Comparison of ENCODE assay signal across 15 mouse cellular contexts in the genomic region with DNA sequence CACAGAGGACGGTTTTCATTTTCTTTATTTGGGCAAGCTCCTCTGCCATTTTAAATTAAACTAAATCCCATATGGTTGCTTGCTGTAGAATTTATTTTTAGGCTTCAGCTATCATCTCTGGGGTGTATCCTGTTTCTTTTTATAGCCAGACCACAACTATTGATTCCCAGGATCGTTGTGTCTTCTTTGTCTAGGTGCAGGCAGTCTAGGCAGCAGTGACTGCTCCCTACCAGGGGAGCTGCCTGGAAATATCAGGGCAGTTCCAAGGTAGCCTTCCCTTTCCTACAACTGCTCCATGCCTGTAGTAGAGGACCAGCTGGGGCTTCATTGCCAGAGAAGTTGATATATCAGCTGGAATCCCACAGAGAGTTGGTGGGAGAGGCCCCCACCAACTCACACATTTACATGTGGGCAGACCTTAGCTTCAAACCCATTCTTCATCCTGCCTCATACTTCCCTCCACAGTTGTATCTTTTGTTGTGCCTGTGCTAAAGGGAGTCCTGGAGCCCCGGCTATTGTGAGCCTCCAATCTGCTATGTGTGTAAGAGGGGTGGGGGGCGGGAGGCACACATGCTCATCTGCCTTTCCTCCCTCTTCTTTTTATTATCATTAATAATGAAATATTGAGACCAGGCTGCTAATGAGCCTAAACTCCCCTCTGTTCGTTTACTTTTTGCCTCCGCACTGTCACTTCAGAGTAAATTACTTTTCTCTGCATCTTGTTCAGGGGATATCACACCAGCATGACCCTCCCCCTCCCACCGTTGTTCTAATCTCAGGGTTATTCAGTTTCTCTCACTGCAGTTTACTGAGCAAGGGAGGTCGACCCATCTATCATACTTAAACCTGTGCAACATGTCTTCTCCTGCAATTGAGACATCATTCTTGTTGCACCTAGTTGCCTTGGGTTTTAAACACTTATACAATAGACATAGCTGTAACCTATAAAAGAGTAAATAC.
DNase-seq lines count a peak whose midpoint lies in the region; ATAC-seq lines count a peak whose summit lies in the region.
"Had no signal": no experiment of that assay in that cellular context is flagged by ENCODE, and none has a peak within 500 bp of the region (broad histone marks: within the 10 kb centered on the region; RNA-seq: fewer than 3 reads in every experiment).

No protein-coding gene starts in this region.

- no peaks in the 10 kb centered on the region for H3K9me3 ChIP-seq in forebrain, embryonic 10.5 days
- no peaks in the 10 kb centered on the region for H3K9me3 ChIP-seq in hindbrain, embryonic 12.5 days (replicated peaks)
- H3K9me3 ChIP-seq in neural tube, embryonic 14.5 days (ENCODE audit: control insufficient read depth, low read length), result no peaks in the 10 kb centered on the region
- H3K9me3 ChIP-seq: embryonic facial prominence, embryonic 15.5 days; heart, embryonic 15.5 days; liver, embryonic 13.5 days had no signal

- H3K4me1 ChIP-seq in forebrain, embryonic 10.5 days, result peaks cover 8% of the 10 kb centered on the region
- H3K4me1 ChIP-seq in hindbrain, embryonic 12.5 days, result peaks cover 16% of the 10 kb centered on the region
- H3K4me1 ChIP-seq in neural tube, embryonic 14.5 days (ENCODE audit: control insufficient read depth, insufficient read depth, low read length), result peaks cover 5% of the 10 kb centered on the region; the same call in 1 of the 2 replicates
- H3K4me1 ChIP-seq: embryonic facial prominence, embryonic 15.5 days; heart, embryonic 15.5 days; liver, embryonic 13.5 days had no signal

- H3K27me3 ChIP-seq in forebrain, embryonic 10.5 days (ENCODE audit: poor library complexity, severe bottlenecking), result peaks cover 3% of the 10 kb centered on the region; the same call in 1 of the 2 replicates
- no peaks in the 10 kb centered on the region for H3K27me3 ChIP-seq in hindbrain, embryonic 12.5 days
- H3K27me3 ChIP-seq in neural tube, embryonic 14.5 days (ENCODE audit: control insufficient read depth, insufficient read depth, low read length), result no peaks in the 10 kb centered on the region
- H3K27me3 ChIP-seq: embryonic facial prominence, embryonic 15.5 days; heart, embryonic 15.5 days; liver, embryonic 13.5 days had no signal

- peak; percentile 3 to 44 for DNase-seq in left cerebral cortex, postnatal 25 days (ENCODE audit: low spot score in 2 of 2)
- DNase-seq in left cerebral cortex, postnatal 14 days (ENCODE audit: low spot score in 2 of 2), result no peak
- DNase-seq in forebrain, embryonic 10.5 days (ENCODE audit: extremely low spot score, low spot score), result no peak
- DNase-seq in heart, adult 18-20 months, result no peak
- DNase-seq in right cerebral cortex, postnatal 25 days, result no peak
- DNase-seq: adrenal gland, postnatal 10 days; cerebellum, postnatal 36 days; liver, embryonic 13.5 days; thymus, postnatal 4 days had no signal

- H3K4me2 ChIP-seq in hindbrain, embryonic 12.5 days (replicated peaks), result no peak overlapping the region
- H3K4me2 ChIP-seq in neural tube, embryonic 14.5 days (ENCODE audit: low read depth, low read length), result no peak overlapping the region
- H3K4me2 ChIP-seq: embryonic facial prominence, embryonic 15.5 days; heart, embryonic 15.5 days; liver, embryonic 13.5 days had no signal

- H3K27ac ChIP-seq in forebrain, embryonic 10.5 days, result 0 out of 2 replicates have a peak overlapping the region, but pooled peaks have one; percentile 15
- H3K27ac ChIP-seq in hindbrain, embryonic 12.5 days, result peak overlapping the region; percentile 70
- H3K27ac ChIP-seq in neural tube, embryonic 14.5 days (ENCODE audit: low read depth, low read length), result peak overlapping the region; percentile 13; the same call in 1 of the 2 replicates
- H3K27ac ChIP-seq: embryonic facial prominence, embryonic 15.5 days; heart, embryonic 15.5 days; layer of hippocampus, adult 2 months; liver, embryonic 13.5 days had no signal

- ATAC-seq in hindbrain, embryonic 12.5 days (ENCODE audit: low FRiP score), result peak; percentile 87
- ATAC-seq in neural tube, embryonic 14.5 days (ENCODE audit: low read depth), result peak; percentile 61
- ATAC-seq: lung, postnatal 0 days had no signal

- no peaks in the 10 kb centered on the region for H3K36me3 ChIP-seq in forebrain, embryonic 10.5 days (replicated peaks)
- no peaks in the 10 kb centered on the region for H3K36me3 ChIP-seq in hindbrain, embryonic 12.5 days
- no peaks in the 10 kb centered on the region for H3K36me3 ChIP-seq in neural tube, embryonic 14.5 days (ENCODE audit: control insufficient read depth, insufficient read depth, low read length)
- H3K36me3 ChIP-seq: embryonic facial prominence, embryonic 15.5 days; heart, embryonic 15.5 days; liver, embryonic 13.5 days had no signal

- no peak overlapping the region for H3K9ac ChIP-seq in hindbrain, embryonic 12.5 days
- no peak overlapping the region for H3K9ac ChIP-seq in neural tube, embryonic 14.5 days (replicated peaks; ENCODE audit: low read depth, low read length)
- H3K9ac ChIP-seq: embryonic facial prominence, embryonic 15.5 days; heart, embryonic 15.5 days; liver, embryonic 13.5 days had no signal

- no peak overlapping the region for H3K4me3 ChIP-seq in forebrain, embryonic 10.5 days
- H3K4me3 ChIP-seq in hindbrain, embryonic 12.5 days, result no peak overlapping the region
- H3K4me3 ChIP-seq in neural tube, embryonic 14.5 days (ENCODE audit: low read depth, low read length), result no peak overlapping the region
- H3K4me3 ChIP-seq: embryonic facial prominence, embryonic 15.5 days; heart, embryonic 15.5 days; layer of hippocampus, adult 2 months; liver, embryonic 13.5 days had no signal

- intact Hi-C loops in left cerebral cortex, postnatal 25 days (cut with DNase I), result loop anchor here (5.0 kb wide), 1 partner anchor 94 kb away; no protein-coding TSS in a partner anchor
- intact Hi-C loops in left cerebral cortex, postnatal 14 days (cut with DNase I), result loop anchor here (10.0 kb wide), 2 partner anchors 307 to 457 kb away; no protein-coding TSS in a partner anchor

- 70% methylated on average over 8 of the region's 8 CpGs for WGBS in forebrain, embryonic 10.5 days
- 45% methylated on average over 8 of the region's 8 CpGs for WGBS in hindbrain, embryonic 12.5 days
- WGBS in neural tube, embryonic 14.5 days, result 21% methylated on average over 8 of the region's 8 CpGs

Comparison
In these comparisons a context has a peak if more than half of its experiments do, and no peak if none do; other contexts are left out.
1. DNase-seq: peak in left cerebral cortex, postnatal 25 days (2 of 2); none in left cerebral cortex, postnatal 14 days (0 of 2), forebrain, embryonic 10.5 days (single experiment), heart, adult 18-20 months (0 of 2) and right cerebral cortex, postnatal 25 days (single experiment).
2. H3K27ac ChIP-seq: peak in every context shown above with its lines; median percentile 70 in hindbrain, embryonic 12.5 days; 15 in forebrain, embryonic 10.5 days; 13 in neural tube, embryonic 14.5 days.